Mouse (Mus musculus): ENCODE data around the gene Tnfrsf14. TPM values are rescaled to one million over a fixed set of nuclear protein-coding genes. Genes with fewer than 3 reads are reported as not detected.

Tnfrsf14 gene
- total RNA-seq, 1 experiment: 0.85 TPM

- in situ Hi-C loops (cut with MboI; ENCODE audit: low sequenced_read_pairs in 2 of 2, unreplicated experiment in 2 of 2): loop anchor here (10.0 to 25.0 kb wide), 2 partner anchors 177 to 350 kb away; partner anchors contain the start of genes Faap20 (in 1 of the 2) and Pex10 (in 1 of the 2)
- no peak overlapping the region for H3K27ac ChIP-seq (ENCODE audit: insufficient read depth, low read depth, low read length, poor library complexity, severe bottlenecking)
Observed at GRCm38 (mm10) chr4:154887593-154888250, 40.6 kb downstream of the Tnfrsf14 start.

GRCm38 (mm10) chr4:154886876-154887592 lies 41.3 kb downstream of the Tnfrsf14 start:
- no peaks in the 10 kb centered on the region for H3K9me3 ChIP-seq (ENCODE audit: control insufficient read depth, insufficient read depth, low read depth, low read length)
- TF ChIP-seq HCFC1 (IDR thresholded peaks at IDR 0.05; ENCODE audit: borderline replicate concordance, insufficient read depth, low read length): no peak
- TF ChIP-seq ZC3H11A (IDR thresholded peaks at IDR 0.05; ENCODE audit: borderline replicate concordance, low read depth, low read length): no peak
- TF ChIP-seq MAFK (IDR thresholded peaks at IDR 0.05; ENCODE audit: insufficient read depth, low read depth, low read length): no peak
- no peak for TF ChIP-seq CHD2 (IDR thresholded peaks at IDR 0.05; ENCODE audit: low read depth, low read length)
- TF ChIP-seq ZNF384 (IDR thresholded peaks at IDR 0.05; ENCODE audit: low read depth, low read length): no peak
- H3K36me3 ChIP-seq (ENCODE audit: control insufficient read depth, insufficient read depth, low read length, poor library complexity, severe bottlenecking): no peaks in the 10 kb centered on the region
- H3K27ac ChIP-seq (ENCODE audit: insufficient read depth, low read depth, low read length, poor library complexity, severe bottlenecking): no peak overlapping the region
- no peak overlapping the region for H3K4me3 ChIP-seq (ENCODE audit: insufficient read depth in 1 of 2, low read depth in 1 of 2, low read length in 2 of 2, poor library complexity in 1 of 2, severe bottlenecking in 1 of 2)
- peaks cover 0 to 9% of the 10 kb centered on the region in 2 experiments; a peak in 1 of 4 replicates for H3K4me1 ChIP-seq (ENCODE audit: control insufficient read depth in 2 of 2, insufficient read depth in 2 of 2, low read length in 2 of 2, poor library complexity in 1 of 2)
- no peak for DNase-seq (ENCODE audit: low read depth, low spot score)
- in situ Hi-C loops (cut with MboI; ENCODE audit: low sequenced_read_pairs in 2 of 2, unreplicated experiment in 2 of 2): loop anchor here (10.0 to 25.0 kb wide), 2 partner anchors 178 to 350 kb away; partner anchors contain the start of genes Faap20 (in 1 of the 2) and Pex10 (in 1 of the 2)
- H3K9ac ChIP-seq (ENCODE audit: insufficient read depth, low read depth, low read length, poor library complexity, severe bottlenecking): no peak overlapping the region

More at GRCm38 (mm10) chr4:154887593-154888250, 40.6 kb downstream of the Tnfrsf14 start:
- no peak for TF ChIP-seq CHD2 (IDR thresholded peaks at IDR 0.05; ENCODE audit: low read depth, low read length)
- no peak for TF ChIP-seq ZNF384 (IDR thresholded peaks at IDR 0.05; ENCODE audit: low read depth, low read length)
- TF ChIP-seq HCFC1 (IDR thresholded peaks at IDR 0.05; ENCODE audit: borderline replicate concordance, insufficient read depth, low read length): no peak
- TF ChIP-seq MAFK (IDR thresholded peaks at IDR 0.05; ENCODE audit: insufficient read depth, low read depth, low read length): no peak
- TF ChIP-seq ZC3H11A (IDR thresholded peaks at IDR 0.05; ENCODE audit: borderline replicate concordance, low read depth, low read length): no peak
- Histone ChIP-seq H3K9me3 (ENCODE audit: control insufficient read depth, insufficient read depth, low read depth, low read length) (no peaks in the 10 kb centered on the region), H3K4me3 (ENCODE audit: insufficient read depth in 1 of 2, low read depth in 1 of 2, low read length in 2 of 2, poor library complexity in 1 of 2, severe bottlenecking in 1 of 2) (no peak overlapping the region), H3K36me3 (ENCODE audit: control insufficient read depth, insufficient read depth, low read length, poor library complexity, severe bottlenecking) (no peaks in the 10 kb centered on the region), H3K4me1 (ENCODE audit: control insufficient read depth in 2 of 2, insufficient read depth in 2 of 2, low read length in 2 of 2, poor library complexity in 1 of 2) (peaks cover 0 to 9% of the 10 kb centered on the region in 2 experiments; a peak in 1 of 4 replicates), H3K9ac (ENCODE audit: insufficient read depth, low read depth, low read length, poor library complexity, severe bottlenecking) (no peak overlapping the region)
- DNase-seq (ENCODE audit: low read depth, low spot score): no peak

DNA sequence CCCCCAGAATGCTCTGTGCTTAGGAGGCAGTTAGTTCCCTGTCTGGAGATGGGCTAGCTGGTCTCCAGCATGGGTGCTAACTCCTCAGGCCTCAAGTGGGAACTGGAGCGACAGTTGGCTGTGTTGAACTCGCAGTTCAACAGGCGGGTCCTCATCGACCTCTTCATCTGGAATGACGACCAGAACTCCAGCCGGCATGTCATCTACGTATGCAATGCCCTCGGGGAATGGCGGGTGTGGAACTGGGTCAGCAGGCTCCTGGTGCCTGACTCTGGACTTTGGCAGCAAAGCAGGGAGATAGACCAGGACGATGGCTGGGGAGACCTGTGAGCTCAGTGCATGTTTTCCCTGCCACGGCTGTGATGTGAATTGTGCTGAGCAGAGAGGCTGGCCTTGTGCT lies 42.9 kb downstream of the Tnfrsf14 start:
- TF ChIP-seq ZNF384 (IDR thresholded peaks at IDR 0.05; ENCODE audit: low read depth, low read length) (no peak), CHD2 (IDR thresholded peaks at IDR 0.05; ENCODE audit: low read depth, low read length) (no peak), HCFC1 (IDR thresholded peaks at IDR 0.05; ENCODE audit: borderline replicate concordance, insufficient read depth, low read length) (no peak), MAFK (IDR thresholded peaks at IDR 0.05; ENCODE audit: insufficient read depth, low read depth, low read length) (no peak), ZC3H11A (IDR thresholded peaks at IDR 0.05; ENCODE audit: borderline replicate concordance, low read depth, low read length) (no peak)
- in situ Hi-C loops (cut with MboI; ENCODE audit: low sequenced_read_pairs in 2 of 2, unreplicated experiment in 2 of 2): loop anchor here (10.0 to 25.0 kb wide), 2 partner anchors 179 to 352 kb away; partner anchors contain the start of genes Faap20 (in 1 of the 2) and Pex10 (in 1 of the 2)
- Histone ChIP-seq H3K9ac (ENCODE audit: insufficient read depth, low read depth, low read length, poor library complexity, severe bottlenecking) (no peak overlapping the region), H3K27ac (ENCODE audit: insufficient read depth, low read depth, low read length, poor library complexity, severe bottlenecking) (no peak overlapping the region), H3K9me3 (ENCODE audit: control insufficient read depth, insufficient read depth, low read depth, low read length) (no peaks in the 10 kb centered on the region), H3K4me1 (ENCODE audit: control insufficient read depth in 2 of 2, insufficient read depth in 2 of 2, low read length in 2 of 2, poor library complexity in 1 of 2) (peaks cover 0 to 8% of the 10 kb centered on the region in 2 experiments; a peak in 1 of 4 replicates), H3K4me3 (ENCODE audit: insufficient read depth in 1 of 2, low read depth in 1 of 2, low read length in 2 of 2, poor library complexity in 1 of 2, severe bottlenecking in 1 of 2) (no peak overlapping the region), H3K36me3 (ENCODE audit: control insufficient read depth, insufficient read depth, low read length, poor library complexity, severe bottlenecking) (no peaks in the 10 kb centered on the region)
- no peak for DNase-seq (ENCODE audit: low read depth, low spot score)

DNA sequence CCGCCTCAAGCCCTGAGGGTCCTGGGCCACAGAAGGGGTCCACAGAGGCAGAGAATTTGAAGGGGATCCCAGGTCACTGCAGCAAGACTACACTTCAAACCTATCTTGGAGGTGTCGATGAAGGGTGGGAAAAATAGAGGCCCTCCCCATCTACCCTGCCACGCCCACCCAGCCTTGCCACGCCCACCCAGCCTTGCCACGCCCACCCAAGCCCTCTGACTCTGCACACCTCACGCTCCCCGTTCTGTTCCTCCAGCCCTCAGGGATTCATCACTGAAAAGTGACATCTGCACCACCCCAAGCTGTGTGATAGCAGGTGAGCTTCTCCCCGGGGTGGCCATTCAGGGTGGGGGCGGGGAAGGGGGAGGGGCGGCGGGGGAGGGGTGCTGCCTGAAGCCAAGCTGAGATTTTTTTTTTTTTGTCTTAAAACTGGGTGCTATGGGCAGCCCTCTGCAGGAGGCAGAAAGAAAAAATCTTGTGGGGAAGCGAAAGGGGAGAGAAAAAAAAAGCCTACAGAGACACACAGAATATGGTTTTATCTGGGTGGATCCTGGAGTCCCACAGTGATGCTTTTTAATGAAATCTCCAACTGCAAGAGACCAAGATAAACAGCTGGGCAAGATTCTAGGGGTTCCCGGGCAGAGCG lies 46.2 kb downstream of the Tnfrsf14 start:
- no peaks in the 10 kb centered on the region for H3K36me3 ChIP-seq (ENCODE audit: control insufficient read depth, insufficient read depth, low read length, poor library complexity, severe bottlenecking)
- H3K4me1 ChIP-seq (ENCODE audit: control insufficient read depth in 2 of 2, insufficient read depth in 2 of 2, low read length in 2 of 2, poor library complexity in 1 of 2): peaks cover 0 to 8% of the 10 kb centered on the region in 2 experiments; a peak in 1 of 4 replicates
- peak; percentile 35 for DNase-seq (ENCODE audit: low read depth, low spot score)
- no peak overlapping the region for H3K27ac ChIP-seq (ENCODE audit: insufficient read depth, low read depth, low read length, poor library complexity, severe bottlenecking)
- no peak overlapping the region for H3K4me3 ChIP-seq (ENCODE audit: insufficient read depth in 1 of 2, low read depth in 1 of 2, low read length in 2 of 2, poor library complexity in 1 of 2, severe bottlenecking in 1 of 2)
- no peaks in the 10 kb centered on the region for H3K9me3 ChIP-seq (ENCODE audit: control insufficient read depth, insufficient read depth, low read depth, low read length)
- peak; percentile 37; the same call in 1 of the 2 replicates for TF ChIP-seq MAFK (IDR thresholded peaks at IDR 0.05; ENCODE audit: insufficient read depth, low read depth, low read length)
- no peak for TF ChIP-seq HCFC1 (IDR thresholded peaks at IDR 0.05; ENCODE audit: borderline replicate concordance, insufficient read depth, low read length)
- in situ Hi-C loops (cut with MboI; ENCODE audit: low sequenced_read_pairs in 2 of 2, unreplicated experiment in 2 of 2): loop anchor here (5.0 to 25.0 kb wide), 3 partner anchors 183 to 355 kb away; partner anchors contain the start of genes Pex10 (in 2 of the 2) and Faap20 (in 1 of the 2)
- no peak overlapping the region for H3K9ac ChIP-seq (ENCODE audit: insufficient read depth, low read depth, low read length, poor library complexity, severe bottlenecking)

Data from ES-E14 (cell line).